Mouse (Mus musculus) embryonic facial prominence, embryonic 14.5 days (tissue): ENCODE measurements at regions not wholly inside any gene's neighbourhood (a gene's known extent, or its start where the extent isn't known, plus 50 kb on each side); places are given as distances from the start of the nearest gene placed in this dataset.

Experiments used
- ATAC-seq: fragments of 200-750 bp; cut with Nextera tagmentation; 2 replicates; pipeline ENCODE4 v1.8.0; 2017; ENCODE audit warnings: low read depth, moderate number of reproducible peaks, moderate TSS enrichment
- DNase-seq: peaks from one replicate; pipeline ENCODE4 v3.0.0-alpha.2; 2015; ENCODE audit warnings: low spot score
- H3K27ac ChIP-seq: fragments of 300-500 bp; sonication (generic); replicated peaks from 2 replicates; pipeline ENCODE4 v1.5.1; 2014; ENCODE audit warnings: low read depth, mild to moderate bottlenecking, low read length, moderate library complexity
- H3K27me3 ChIP-seq: fragments of 300-500 bp; sonication (generic); replicated peaks from 2 replicates; pipeline ENCODE4 v1.6.1; 2014; ENCODE audit warnings: low read length; ENCODE audit not compliant: control insufficient read depth, insufficient read depth
- H3K36me3 ChIP-seq: fragments of 300-500 bp; sonication (generic); 2 replicates; pipeline ENCODE4 v1.6.1; 2014; ENCODE audit warnings: low read length, mixed read lengths; ENCODE audit not compliant: control insufficient read depth, insufficient read depth
- H3K4me1 ChIP-seq: fragments of 300-500 bp; sonication (generic); 2 replicates; pipeline ENCODE4 v1.6.1; 2014; ENCODE audit warnings: antibody characterized with exemption, low read length; ENCODE audit not compliant: control insufficient read depth, insufficient read depth
- H3K4me2 ChIP-seq: fragments of 300-500 bp; sonication (generic); 2 replicates; pipeline ENCODE4 v1.6.1; 2014; ENCODE audit warnings: low read depth, mild to moderate bottlenecking, low read length, moderate library complexity, mixed read lengths
- H3K4me3 ChIP-seq: fragments of 300-500 bp; sonication (generic); 2 replicates; pipeline ENCODE4 v1.5.1; 2014; ENCODE audit warnings: low read depth, mild to moderate bottlenecking, low read length
- H3K9ac ChIP-seq: fragments of 300-500 bp; sonication (generic); 2 replicates; pipeline ENCODE4 v1.6.1; 2014; ENCODE audit warnings: low read depth, mild to moderate bottlenecking, low read length, moderate library complexity, mixed read lengths
- H3K9me3 ChIP-seq: fragments of 300-500 bp; sonication (generic); 2 replicates; pipeline ENCODE4 v1.6.1; 2016; ENCODE audit warnings: low read length; ENCODE audit not compliant: control insufficient read depth
- WGBS: fragments of 180-500 bp; shearing (Covaris S2); extraction: QIAGEN DNeasy Blood & Tissue Kit; methylation state at CpG from one replicate; pipeline ENCODE4 v1.1.7; 2014; 5-methylcytosine and 5-hydroxymethylcytosine counted together

- Histone ChIP-seq H3K4me3 (no peak overlapping the region), H3K27me3 (no peaks in the 10 kb centered on the region), H3K4me1 (peaks cover 8% of the 10 kb centered on the region), H3K27ac (no peak overlapping the region), H3K9ac (no peak overlapping the region), H3K9me3 (no peaks in the 10 kb centered on the region), H3K4me2 (no peak overlapping the region), H3K36me3 (no peaks in the 10 kb centered on the region)
- DNase-seq, result no peak
- 77% methylated on average over 8 of the region's 8 CpGs for WGBS
- ATAC-seq, result no peak
Observed at GRCm38 (mm10) chr3:39209382-39210165, 322.8 kb downstream of the Fat4 start.

DNA sequence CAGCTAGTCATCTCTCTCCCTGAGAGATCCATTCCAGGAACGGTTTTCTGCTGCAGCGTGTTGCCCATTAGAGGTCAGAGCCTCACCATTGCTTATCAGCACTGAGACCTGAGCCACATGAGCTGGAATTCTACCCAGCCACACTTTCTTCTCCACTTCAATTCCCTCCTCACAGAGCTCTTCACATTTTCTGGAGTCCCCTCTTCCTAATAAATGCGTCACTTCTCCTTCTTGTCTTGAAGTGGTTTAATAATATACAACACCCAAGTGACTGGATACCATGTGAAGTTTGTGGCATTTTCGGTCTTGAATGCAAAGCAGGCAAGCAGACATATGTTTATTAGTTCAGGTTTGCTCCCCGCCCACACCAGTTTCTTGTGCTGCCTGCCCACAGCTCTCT, 324.9 kb downstream of the Fat4 start:
- H3K4me3 ChIP-seq, result no peak overlapping the region
- DNase-seq, result peak; percentile 31
- WGBS, result 59% methylated on average over 5 of the region's 5 CpGs
- H3K27ac ChIP-seq, result no peak overlapping the region
- no peaks in the 10 kb centered on the region for H3K36me3 ChIP-seq
- H3K27me3 ChIP-seq, result no peaks in the 10 kb centered on the region
- no peak overlapping the region for H3K4me2 ChIP-seq
- H3K4me1 ChIP-seq, result peaks cover 8% of the 10 kb centered on the region
- ATAC-seq, result no peak
- H3K9ac ChIP-seq, result no peak overlapping the region
- H3K9me3 ChIP-seq, result no peaks in the 10 kb centered on the region

DNA sequence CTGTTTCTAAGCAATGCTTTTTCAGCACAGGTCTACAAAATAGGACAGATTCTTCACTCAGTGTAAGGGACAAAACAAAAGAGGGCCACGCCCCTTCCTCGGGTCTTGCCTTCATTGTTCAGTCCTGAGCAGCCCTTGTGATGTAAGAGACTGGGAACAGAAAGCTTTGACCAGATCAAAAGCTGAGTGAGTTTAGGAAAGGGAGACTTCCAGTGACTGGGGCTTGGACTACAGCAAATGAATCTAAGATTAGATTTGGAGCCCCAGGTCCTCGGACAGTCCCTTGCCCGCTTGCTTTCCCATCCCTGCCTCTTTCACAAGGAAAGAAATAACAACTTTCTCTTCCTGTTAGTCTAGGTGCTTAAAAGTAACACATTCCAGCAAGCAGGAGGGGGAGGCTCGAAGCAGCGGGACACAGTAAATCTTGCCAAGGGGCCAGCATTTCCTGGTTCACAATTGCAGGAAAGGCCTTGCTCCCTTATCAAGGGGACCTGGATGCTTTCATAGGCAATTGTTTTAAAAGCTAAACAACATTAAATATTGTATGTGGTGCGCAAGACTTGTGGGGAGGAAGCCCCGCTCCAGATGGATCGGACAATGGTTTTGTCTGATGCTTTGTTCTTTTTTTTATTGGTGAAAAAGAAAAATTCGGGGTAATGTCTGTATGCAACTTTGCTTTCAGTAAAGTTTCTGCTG, 333.4 kb downstream of the Fat4 start:
- H3K9ac ChIP-seq, result no peak overlapping the region
- peak; percentile 59 for DNase-seq
- H3K4me2 ChIP-seq, result no peak overlapping the region
- no peaks in the 10 kb centered on the region for H3K27me3 ChIP-seq
- H3K4me1 ChIP-seq, result 0 out of 2 replicates have a peak, but pooled peaks cover 5% of the 10 kb centered on the region
- peak; percentile 70; the same call in 1 of the 2 replicates for ATAC-seq
- H3K9me3 ChIP-seq, result no peaks in the 10 kb centered on the region
- no peaks in the 10 kb centered on the region for H3K36me3 ChIP-seq
- no peak overlapping the region for H3K27ac ChIP-seq
- 46% methylated on average over 10 of the region's 10 CpGs for WGBS
- H3K4me3 ChIP-seq, result no peak overlapping the region

GRCm38 (mm10) chr3:39220707-39221034, 333.9 kb downstream of the Fat4 start:
- no peaks in the 10 kb centered on the region for H3K27me3 ChIP-seq
- H3K36me3 ChIP-seq, result no peaks in the 10 kb centered on the region
- no peak overlapping the region for H3K4me2 ChIP-seq
- H3K9me3 ChIP-seq, result no peaks in the 10 kb centered on the region
- DNase-seq, result peak; percentile 36
- no peak for ATAC-seq
- 0 out of 2 replicates have a peak, but pooled peaks cover 5% of the 10 kb centered on the region for H3K4me1 ChIP-seq
- no peak overlapping the region for H3K9ac ChIP-seq
- no peak overlapping the region for H3K27ac ChIP-seq
- no peak overlapping the region for H3K4me3 ChIP-seq
- WGBS, result 45% methylated on average over 2 of the region's 2 CpGs

GRCm38 (mm10) chr3:39222059-39222458, 335.3 kb downstream of the Fat4 start:
- Histone ChIP-seq H3K36me3 (no peaks in the 10 kb centered on the region), H3K9ac (no peak overlapping the region), H3K4me3 (no peak overlapping the region), H3K4me1 (0 out of 2 replicates have a peak, but pooled peaks cover 5% of the 10 kb centered on the region), H3K9me3 (no peaks in the 10 kb centered on the region), H3K27ac (no peak overlapping the region), H3K27me3 (no peaks in the 10 kb centered on the region), H3K4me2 (no peak overlapping the region)
- ATAC-seq (no peak), DNase-seq (no peak)
- 72% methylated on average over 4 of the region's 4 CpGs for WGBS

- DNase-seq, result no peak
- no peaks in the 10 kb centered on the region for H3K36me3 ChIP-seq
Observed at GRCm38 (mm10) chr3:39234921-39235320, 348.2 kb downstream of the Fat4 start.

GRCm38 (mm10) chr3:39248712-39249111, 362.0 kb downstream of the Fat4 start:
- no peaks in the 10 kb centered on the region for H3K9me3 ChIP-seq
- H3K4me3 ChIP-seq, result no peak overlapping the region
- H3K4me2 ChIP-seq, result no peak overlapping the region
- H3K27ac ChIP-seq, result no peak overlapping the region
- no peak for ATAC-seq
- WGBS, result 71% methylated on average over 4 of the region's 4 CpGs
- H3K27me3 ChIP-seq, result no peaks in the 10 kb centered on the region
- no peaks in the 10 kb centered on the region for H3K4me1 ChIP-seq
- H3K36me3 ChIP-seq, result no peaks in the 10 kb centered on the region
- no peak for DNase-seq
- H3K9ac ChIP-seq, result no peak overlapping the region

More at GRCm38 (mm10) chr3:39234921-39235320, 348.2 kb downstream of the Fat4 start:
- no peak for ATAC-seq
- Histone ChIP-seq H3K4me2 (no peak overlapping the region), H3K27me3 (no peaks in the 10 kb centered on the region), H3K9ac (no peak overlapping the region), H3K9me3 (no peaks in the 10 kb centered on the region), H3K4me3 (no peak overlapping the region), H3K27ac (no peak overlapping the region), H3K4me1 (no peaks in the 10 kb centered on the region)
- WGBS, result 58% methylated on average over 2 of the region's 2 CpGs

GRCm38 (mm10) chr3:39249224-39249892, 362.6 kb downstream of the Fat4 start:
- Histone ChIP-seq H3K4me1 (no peaks in the 10 kb centered on the region), H3K36me3 (no peaks in the 10 kb centered on the region), H3K9ac (no peak overlapping the region), H3K4me3 (no peak overlapping the region), H3K9me3 (no peaks in the 10 kb centered on the region), H3K27me3 (no peaks in the 10 kb centered on the region), H3K27ac (no peak overlapping the region), H3K4me2 (no peak overlapping the region)
- WGBS, result 73% methylated on average over 4 of the region's 4 CpGs
- DNase-seq (peak; percentile 62), ATAC-seq (0 out of 2 replicates have a peak, but pooled peaks have one; percentile 37)
